Mouse (Mus musculus) hindbrain, embryonic 10.5 days (tissue): ENCODE measurements at regions not wholly inside any gene's neighbourhood (a gene's known extent, or its start where the extent isn't known, plus 50 kb on each side); places are given as distances from the start of the nearest gene placed in this dataset.

ENCODE experiments used
- DNase-seq: peaks from one replicate; pipeline ENCODE4 v3.0.0-alpha.2; 2017; ENCODE audit warnings: low spot score
- H3K27ac ChIP-seq: fragments of 300-500 bp; sonication (generic); 2 replicates; pipeline ENCODE4 v1.5.1; 2016; ENCODE audit warnings: mild to moderate bottlenecking, moderate library complexity
- H3K27me3 ChIP-seq: fragments of 300-500 bp; sonication (generic); 2 replicates; pipeline ENCODE4 v1.6.1; 2016; ENCODE audit warnings: mild to moderate bottlenecking; ENCODE audit not compliant: poor library complexity, insufficient read depth, severe bottlenecking
- H3K36me3 ChIP-seq: fragments of 300-500 bp; sonication (generic); 2 replicates; pipeline ENCODE4 v1.6.1; 2016; ENCODE audit warnings: mild to moderate bottlenecking, moderate library complexity
- H3K4me1 ChIP-seq: fragments of 300-500 bp; sonication (generic); replicated peaks from 2 replicates; pipeline ENCODE4 v1.6.1; 2016; ENCODE audit warnings: mild to moderate bottlenecking
- H3K4me3 ChIP-seq: fragments of 300-500 bp; sonication (generic); 2 replicates; pipeline ENCODE4 v1.5.1; 2016; ENCODE audit warnings: mild to moderate bottlenecking, moderate library complexity
- H3K9me3 ChIP-seq: fragments of 300-500 bp; sonication (generic); 2 replicates; pipeline ENCODE4 v1.6.1; 2016; ENCODE audit warnings: mild to moderate bottlenecking, moderate library complexity
- WGBS: fragments of 180-500 bp; shearing (Covaris S2); methylation state at CpG from one replicate; pipeline ENCODE4 v1.1.7; 2016; 5-methylcytosine and 5-hydroxymethylcytosine counted together

- H3K4me3 ChIP-seq = no peak overlapping the region
- WGBS = 83% methylated on average over 2 of the region's 2 CpGs
- H3K36me3 ChIP-seq = no peaks in the 10 kb centered on the region
- no peak for DNase-seq
- no peak overlapping the region for H3K27ac ChIP-seq
- peaks cover 11% of the 10 kb centered on the region; the same call in 1 of the 2 replicates for H3K9me3 ChIP-seq
- no peaks in the 10 kb centered on the region for H3K27me3 ChIP-seq
- H3K4me1 ChIP-seq = no peaks in the 10 kb centered on the region
These were observed 60.4 kb upstream of the Adam6b start for GRCm38 (mm10) chr12:113428901-113429300.

- no peaks in the 10 kb centered on the region for H3K36me3 ChIP-seq
- H3K27ac ChIP-seq = no peak overlapping the region
- WGBS = 83% methylated on average over 6 of the region's 6 CpGs
- H3K9me3 ChIP-seq = peaks cover 11% of the 10 kb centered on the region; the same call in 1 of the 2 replicates
- no peak for DNase-seq
- no peak overlapping the region for H3K4me3 ChIP-seq
- no peaks in the 10 kb centered on the region for H3K4me1 ChIP-seq
- H3K27me3 ChIP-seq = no peaks in the 10 kb centered on the region
These were observed 59.0 kb upstream of the Adam6b start for GRCm38 (mm10) chr12:113430340-113430739.
